Mouse (Mus musculus) ES-Bruce4 (cell line): ENCODE measurements at regions not wholly inside any gene's neighbourhood (a gene's known extent, or its start where the extent isn't known, plus 50 kb on each side); places are given as distances from the start of the nearest gene placed in this dataset.

Experiments used
- CTCF ChIP-seq: IDR thresholded peaks from one replicate; pipeline ENCODE4 v1.8.1; 2011; ENCODE audit warnings: low read depth, low read length
- POLR2A ChIP-seq: IDR thresholded peaks from one replicate; pipeline ENCODE4 v1.8.1; 2011; ENCODE audit warnings: low read length; ENCODE audit not compliant: insufficient read depth

DNA sequence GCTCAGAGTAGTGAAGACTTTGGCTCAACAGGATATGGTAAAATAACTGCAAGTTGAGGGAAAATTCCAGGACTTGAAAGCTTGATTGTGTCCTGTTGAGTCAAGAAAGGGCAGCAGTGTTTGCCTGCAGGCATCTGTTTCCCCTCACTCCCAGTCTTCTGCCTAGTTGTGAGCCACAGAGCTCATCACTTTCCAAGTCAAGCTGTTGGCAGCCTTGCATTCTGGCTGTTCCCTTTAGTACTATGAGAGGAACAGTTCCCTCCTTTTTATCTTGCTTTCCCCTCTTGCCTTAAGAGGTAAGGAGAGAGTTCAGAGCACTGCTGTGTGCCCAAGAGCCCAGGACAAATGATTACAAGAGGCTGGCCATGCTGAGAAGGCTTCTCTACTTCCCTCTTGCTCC lies 506.0 kb upstream of the Camk1g start:
- TF ChIP-seq CTCF (no peak), POLR2A (no peak)
